Mouse (Mus musculus) kidney, embryonic 14.5 days (tissue): ENCODE data around the gene Gpr18. TPM values are rescaled to one million over a fixed set of nuclear protein-coding genes. Genes with fewer than 3 reads are reported as not detected.

Source experiments
- ATAC-seq: fragments of 200-750 bp; cut with Nextera tagmentation; 2 replicates; pipeline ENCODE4 v1.8.0; 2017; ENCODE audit warnings: moderate number of reproducible peaks, mild to moderate bottlenecking, moderate TSS enrichment, moderate library complexity; ENCODE audit not compliant: low FRiP score, low TSS enrichment
- H3K27ac ChIP-seq: fragments of 300-500 bp; sonication (generic); 2 replicates; pipeline ENCODE4 v1.5.1; 2014; ENCODE audit warnings: low read depth, mild to moderate bottlenecking, low read length, moderate library complexity, mixed read lengths
- H3K27me3 ChIP-seq: fragments of 300-500 bp; sonication (generic); 2 replicates; pipeline ENCODE4 v1.6.1; 2014; ENCODE audit warnings: mild to moderate bottlenecking, low read length; ENCODE audit not compliant: control insufficient read depth, insufficient read depth
- H3K36me3 ChIP-seq: fragments of 300-500 bp; sonication (generic); 2 replicates; pipeline ENCODE4 v1.6.1; 2014; ENCODE audit warnings: low read length, mixed read lengths; ENCODE audit not compliant: control insufficient read depth, insufficient read depth
- H3K4me1 ChIP-seq: fragments of 300-500 bp; sonication (generic); 2 replicates; pipeline ENCODE4 v1.6.1; 2014; ENCODE audit warnings: low read length, mixed read lengths; ENCODE audit not compliant: control insufficient read depth, insufficient read depth
- H3K4me2 ChIP-seq: fragments of 300-500 bp; sonication (generic); replicated peaks from 2 replicates; pipeline ENCODE4 v1.6.1; 2014; ENCODE audit warnings: low read depth, mild to moderate bottlenecking, low read length
- H3K4me3 ChIP-seq: fragments of 300-500 bp; sonication (generic); 2 replicates; pipeline ENCODE4 v1.5.1; 2014; ENCODE audit warnings: mild to moderate bottlenecking, low read length
- H3K9ac ChIP-seq: fragments of 300-500 bp; sonication (generic); 2 replicates; pipeline ENCODE4 v1.6.1; 2014; ENCODE audit warnings: low read depth, mild to moderate bottlenecking, low read length, moderate library complexity
- H3K9me3 ChIP-seq: fragments of 300-500 bp; sonication (generic); 2 replicates; pipeline ENCODE4 v1.6.1; 2016; ENCODE audit warnings: low read length; ENCODE audit not compliant: control insufficient read depth
- WGBS: fragments of 180-500 bp; shearing (Covaris S2); extraction: QIAGEN DNeasy Blood & Tissue Kit; methylation state at CpG from one replicate; pipeline ENCODE4 v1.1.7; 2014; 5-methylcytosine and 5-hydroxymethylcytosine counted together
- polyA plus RNA-seq: library from polyadenylated mRNA; unstranded; fragments of >200 nt; fragmentation: Nextera tagmentation; extraction: Ambion mirVana; gene quantifications from 2 replicates; pipeline ENCODE4 v1.2.1, GENCODE M21; 2014

Gpr18 gene
- polyA plus RNA-seq, 1 experiment from 2014 or later, result 0.42 TPM

DNA sequence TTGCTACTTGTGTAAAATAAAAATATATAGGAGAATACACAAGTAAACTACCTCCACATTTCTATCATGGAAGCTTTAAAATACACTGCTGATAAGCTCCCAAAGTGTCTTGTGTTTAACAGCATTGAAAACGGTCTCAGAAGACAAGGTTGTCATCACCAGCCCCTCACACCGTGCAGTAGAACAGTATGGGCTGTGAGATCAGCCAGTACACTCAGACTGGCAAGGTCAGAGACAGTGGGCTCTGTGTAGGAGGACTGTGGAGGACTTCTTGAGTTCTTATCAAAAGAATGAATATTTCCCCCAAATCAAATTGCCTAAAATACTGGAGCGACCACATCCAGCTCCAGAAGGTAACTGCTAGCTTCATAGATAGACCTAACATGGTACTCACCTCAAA, 24.0 kb upstream of the Gpr18 start:
- Histone ChIP-seq H3K36me3 (no peaks in the 10 kb centered on the region), H3K9me3 (peaks cover 15% of the 10 kb centered on the region), H3K4me3 (no peak overlapping the region), H3K27ac (no peak overlapping the region), H3K9ac (no peak overlapping the region), H3K27me3 (no peaks in the 10 kb centered on the region), H3K4me1 (no peaks in the 10 kb centered on the region), H3K4me2 (no peak overlapping the region)
- 94% methylated on average over 3 of the region's 3 CpGs for WGBS
- no peak for ATAC-seq

DNA sequence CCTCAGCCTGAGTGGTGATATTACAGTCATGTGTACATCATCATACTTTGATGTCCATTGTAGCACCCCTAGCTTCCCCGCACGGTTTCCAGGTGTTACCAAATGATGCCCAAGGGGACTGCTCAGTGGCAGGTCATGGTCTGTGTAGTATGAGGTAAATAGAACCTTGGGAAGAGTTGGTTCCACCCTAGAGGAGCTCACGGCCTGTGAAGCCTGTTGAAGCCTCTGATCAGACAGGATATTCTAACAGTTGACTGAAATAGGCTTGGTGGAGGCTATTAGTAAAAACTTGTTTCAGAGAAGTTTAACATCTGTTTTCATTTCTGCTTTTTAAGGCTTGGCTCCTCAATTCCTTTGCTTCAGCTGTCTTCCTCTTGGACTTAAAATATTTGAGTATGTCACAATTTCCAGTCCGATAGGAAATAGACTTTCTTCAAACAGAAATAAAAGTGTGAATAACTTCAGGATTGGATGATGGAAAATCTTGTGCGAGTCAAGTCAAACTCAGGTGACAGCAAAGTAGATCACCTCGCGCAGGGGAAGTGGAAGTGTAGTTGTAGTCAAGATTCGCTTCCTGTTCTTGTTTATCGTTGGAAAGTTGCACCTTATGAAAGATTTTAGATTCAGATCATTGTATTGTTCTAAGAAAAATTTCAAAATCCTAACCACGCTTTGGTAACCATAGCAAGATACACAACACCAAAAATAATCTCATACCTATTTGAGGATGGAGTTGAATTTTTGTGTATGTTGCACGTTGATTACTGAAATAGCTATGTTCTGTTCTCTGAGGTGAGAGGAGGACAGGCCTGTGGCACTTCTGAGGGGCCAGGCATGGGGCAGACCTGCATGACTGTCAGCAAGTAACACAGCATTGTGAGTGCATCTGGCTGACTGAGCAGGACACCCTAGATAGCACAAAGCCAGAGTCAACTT, 22.9 kb upstream of the Gpr18 start:
- Histone ChIP-seq H3K4me3 (no peak overlapping the region), H3K36me3 (no peaks in the 10 kb centered on the region; the same call in 1 of the 2 replicates), H3K9me3 (peaks cover 14% of the 10 kb centered on the region), H3K27ac (no peak overlapping the region), H3K4me2 (no peak overlapping the region), H3K4me1 (no peaks in the 10 kb centered on the region), H3K9ac (no peak overlapping the region), H3K27me3 (no peaks in the 10 kb centered on the region)
- WGBS, result 93% methylated on average over 11 of the region's 11 CpGs
- ATAC-seq, result no peak

DNA sequence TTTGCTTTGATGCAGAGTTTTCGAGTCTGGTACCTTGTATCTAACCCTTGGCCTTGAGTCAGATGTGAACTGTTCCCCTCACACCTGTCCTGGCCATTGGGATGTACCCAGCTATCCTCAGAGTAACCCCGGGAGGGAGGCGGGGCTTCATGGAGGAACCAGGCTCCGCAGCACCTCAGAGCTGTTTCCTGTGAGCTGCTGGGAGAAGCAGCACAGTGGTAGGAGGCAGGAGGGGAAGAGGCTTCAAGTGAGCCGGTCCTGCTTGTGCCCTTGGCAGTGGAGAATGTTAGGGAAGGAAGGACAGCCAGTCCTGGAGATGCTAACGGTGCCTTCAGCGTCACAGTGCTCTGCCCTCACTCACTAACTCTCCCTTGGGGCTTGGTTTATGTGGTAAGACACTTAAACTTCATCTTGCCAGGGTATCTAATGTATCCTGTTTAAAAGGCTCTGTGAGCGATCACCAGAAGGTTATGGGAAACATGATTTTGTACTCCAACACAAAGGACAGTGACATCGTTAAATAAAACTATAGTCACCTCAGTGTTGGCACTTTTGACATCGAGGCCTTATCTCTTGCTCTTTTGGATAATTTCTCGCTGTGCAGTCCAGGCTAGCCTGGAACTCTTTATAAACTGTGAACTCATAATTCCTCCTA, 22.1 kb upstream of the Gpr18 start:
- Histone ChIP-seq H3K36me3 (no peaks in the 10 kb centered on the region; the same call in 1 of the 2 replicates), H3K9me3 (peaks cover 9% of the 10 kb centered on the region), H3K9ac (no peak overlapping the region), H3K4me3 (no peak overlapping the region), H3K27me3 (no peaks in the 10 kb centered on the region), H3K4me2 (no peak overlapping the region), H3K27ac (no peak overlapping the region), H3K4me1 (no peaks in the 10 kb centered on the region)
- no peak for ATAC-seq
- 87% methylated on average over 11 of the region's 11 CpGs for WGBS

DNA sequence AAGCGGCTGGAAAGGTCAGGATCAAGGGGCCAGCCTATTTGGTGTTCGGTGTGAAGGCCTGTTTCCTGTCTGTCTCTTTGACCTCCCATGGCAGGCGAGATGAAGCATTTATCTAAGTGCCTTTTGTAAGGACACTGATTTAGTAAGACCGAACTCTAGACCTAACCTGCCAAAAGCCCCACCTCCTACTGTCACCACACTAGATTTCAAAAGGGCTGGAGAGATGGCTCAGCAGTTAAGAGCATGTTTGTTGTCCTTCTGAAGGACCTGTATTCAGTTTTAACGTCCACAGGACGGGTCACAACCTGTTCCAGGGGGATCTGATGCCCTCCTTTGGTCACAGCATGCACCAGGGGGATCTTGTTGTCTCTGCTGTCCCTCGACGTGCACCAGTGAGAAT, 21.3 kb upstream of the Gpr18 start:
- H3K4me2 ChIP-seq, result no peak overlapping the region
- H3K27ac ChIP-seq, result no peak overlapping the region
- no peak overlapping the region for H3K4me3 ChIP-seq
- no peak for ATAC-seq
- no peaks in the 10 kb centered on the region for H3K27me3 ChIP-seq
- peaks cover 9% of the 10 kb centered on the region; the same call in 1 of the 2 replicates for H3K9me3 ChIP-seq
- no peaks in the 10 kb centered on the region for H3K4me1 ChIP-seq
- no peak overlapping the region for H3K9ac ChIP-seq
- H3K36me3 ChIP-seq, result no peaks in the 10 kb centered on the region; the same call in 1 of the 2 replicates
- 79% methylated on average over 8 of the region's 8 CpGs for WGBS

DNA sequence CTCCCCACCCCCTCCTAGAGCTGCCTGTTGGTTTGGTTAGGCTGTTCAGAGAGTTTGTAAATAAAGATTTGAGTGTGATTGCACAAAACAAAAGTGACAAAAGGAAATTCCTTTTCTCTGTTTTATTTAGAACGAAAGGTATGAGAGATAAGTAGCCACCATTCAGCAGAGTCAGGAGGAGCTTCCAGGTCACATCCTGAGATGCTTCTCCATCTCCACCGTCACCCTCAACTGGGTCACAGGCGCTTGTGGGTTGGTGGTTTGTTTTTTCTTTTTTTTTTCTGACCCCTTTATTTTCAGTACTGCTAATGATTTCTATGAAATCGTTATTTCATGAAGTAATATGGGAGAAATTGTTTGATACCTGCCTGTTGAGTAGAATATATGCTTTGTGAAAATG, 20.8 kb upstream of the Gpr18 start:
- no peak overlapping the region for H3K4me3 ChIP-seq
- H3K27ac ChIP-seq, result no peak overlapping the region
- 95% methylated on average over 4 of the region's 4 CpGs for whole genome bisulfite sequencing
- no peaks in the 10 kb centered on the region; the same call in 1 of the 2 replicates for H3K36me3 ChIP-seq
- ATAC-seq, result no peak
- H3K9ac ChIP-seq, result no peak overlapping the region
- no peaks in the 10 kb centered on the region for H3K27me3 ChIP-seq
- H3K9me3 ChIP-seq, result peaks cover 9% of the 10 kb centered on the region; the same call in 1 of the 2 replicates
- H3K4me1 ChIP-seq, result no peaks in the 10 kb centered on the region
- H3K4me2 ChIP-seq, result no peak overlapping the region

DNA sequence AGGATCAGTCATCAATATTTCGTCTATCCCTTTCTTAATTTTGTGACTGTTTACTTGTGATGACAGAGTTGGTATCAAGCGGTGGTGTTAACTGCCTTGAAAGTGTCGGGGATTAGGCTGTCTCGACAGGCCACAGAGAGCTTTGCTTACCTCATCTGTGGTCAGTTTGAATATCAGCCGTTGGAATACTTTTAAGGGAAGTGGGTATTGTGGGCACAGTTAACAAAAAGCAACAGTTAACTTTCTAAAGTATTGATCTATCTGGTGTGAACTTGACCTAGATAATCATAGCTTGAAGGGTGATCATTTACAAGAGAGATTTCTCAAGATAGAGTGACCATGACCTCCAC, 19.0 kb upstream of the Gpr18 start:
- no peak for ATAC-seq
- H3K36me3 ChIP-seq, result no peaks in the 10 kb centered on the region; the same call in 1 of the 2 replicates
- H3K27me3 ChIP-seq, result no peaks in the 10 kb centered on the region
- H3K4me3 ChIP-seq, result no peak overlapping the region
- no peaks in the 10 kb centered on the region for H3K4me1 ChIP-seq
- H3K9ac ChIP-seq, result no peak overlapping the region
- no peak overlapping the region for H3K4me2 ChIP-seq
- H3K27ac ChIP-seq, result no peak overlapping the region
- peaks cover 9% of the 10 kb centered on the region; the same call in 1 of the 2 replicates for H3K9me3 ChIP-seq
- 92% methylated on average over 5 of the region's 5 CpGs for WGBS

DNA sequence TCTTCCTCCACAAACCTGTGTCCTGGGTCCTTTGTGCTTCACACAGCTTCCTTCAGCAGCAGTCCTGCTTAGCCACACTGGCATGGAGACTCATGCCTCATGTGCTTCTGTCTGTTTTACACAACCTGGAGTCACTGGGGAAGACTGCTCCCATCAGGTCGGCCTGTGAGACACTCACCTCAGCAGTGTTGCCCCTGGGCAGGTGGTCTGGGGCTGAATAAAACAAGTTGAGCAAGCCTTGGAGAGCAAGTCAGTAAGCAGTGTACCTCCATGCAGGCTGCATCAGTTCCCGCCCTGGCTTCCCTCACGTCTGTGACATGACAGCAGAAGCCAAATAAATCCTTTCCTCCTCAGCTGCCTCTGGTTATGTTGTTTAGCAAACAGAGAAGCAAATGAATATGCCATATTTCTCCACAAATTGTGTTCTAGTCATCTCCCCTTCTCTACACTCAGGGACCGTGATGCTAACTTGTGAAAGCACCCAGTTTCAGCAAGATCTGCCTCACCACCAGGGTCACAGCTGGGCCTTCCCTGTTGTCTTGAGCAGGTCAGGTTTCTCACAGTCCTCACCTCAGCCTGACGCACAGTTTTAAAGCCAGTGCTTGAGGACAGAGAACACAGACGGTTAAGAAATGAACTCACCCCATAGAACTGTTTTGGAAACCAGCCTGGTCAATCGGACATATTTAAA, 18.5 kb upstream of the Gpr18 start:
- no peak for ATAC-seq
- 89% methylated on average over 7 of the region's 7 CpGs for WGBS

DNA sequence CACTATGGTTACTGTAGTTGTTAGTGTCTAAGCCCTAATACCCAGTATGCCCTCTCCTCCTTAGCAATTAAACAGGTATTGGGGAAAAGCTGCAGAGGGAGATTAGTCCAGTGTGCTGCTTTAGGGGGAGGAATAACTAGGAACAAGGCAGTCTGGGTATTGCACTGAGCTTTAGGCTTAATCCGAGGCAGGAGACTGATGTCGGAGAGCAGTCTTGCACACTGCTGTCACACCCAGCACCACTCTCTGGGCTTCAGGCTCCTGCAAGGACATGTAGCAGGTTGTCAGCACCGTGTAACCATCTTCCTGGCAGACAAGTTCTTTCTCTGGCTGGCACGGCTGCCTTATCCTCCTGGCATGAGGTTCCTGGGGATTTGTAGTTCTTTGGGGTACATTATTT, 16.6 kb upstream of the Gpr18 start:
- H3K27me3 ChIP-seq, result no peaks in the 10 kb centered on the region
- 91% methylated on average over 4 of the region's 4 CpGs for WGBS
- no peak for ATAC-seq

More for the DNA sequence above, 18.5 kb upstream of the Gpr18 start:
- H3K4me2 ChIP-seq, result no peak overlapping the region
- H3K4me3 ChIP-seq, result no peak overlapping the region
- H3K27ac ChIP-seq, result no peak overlapping the region
- H3K9me3 ChIP-seq, result peaks cover 9% of the 10 kb centered on the region; the same call in 1 of the 2 replicates
- H3K27me3 ChIP-seq, result no peaks in the 10 kb centered on the region
- H3K9ac ChIP-seq, result no peak overlapping the region
- no peaks in the 10 kb centered on the region; the same call in 1 of the 2 replicates for H3K36me3 ChIP-seq
- H3K4me1 ChIP-seq, result no peaks in the 10 kb centered on the region

More for the DNA sequence above, 16.6 kb upstream of the Gpr18 start:
- peaks cover 9% of the 10 kb centered on the region; the same call in 1 of the 2 replicates for H3K9me3 ChIP-seq
- H3K4me1 ChIP-seq, result no peaks in the 10 kb centered on the region
- no peak overlapping the region for H3K9ac ChIP-seq
- H3K27ac ChIP-seq, result no peak overlapping the region
- H3K4me2 ChIP-seq, result no peak overlapping the region
- H3K36me3 ChIP-seq, result no peaks in the 10 kb centered on the region; the same call in 1 of the 2 replicates
- no peak overlapping the region for H3K4me3 ChIP-seq
